Comparison of ENCODE assay signal across 8 mouse cellular contexts in the genomic region with DNA sequence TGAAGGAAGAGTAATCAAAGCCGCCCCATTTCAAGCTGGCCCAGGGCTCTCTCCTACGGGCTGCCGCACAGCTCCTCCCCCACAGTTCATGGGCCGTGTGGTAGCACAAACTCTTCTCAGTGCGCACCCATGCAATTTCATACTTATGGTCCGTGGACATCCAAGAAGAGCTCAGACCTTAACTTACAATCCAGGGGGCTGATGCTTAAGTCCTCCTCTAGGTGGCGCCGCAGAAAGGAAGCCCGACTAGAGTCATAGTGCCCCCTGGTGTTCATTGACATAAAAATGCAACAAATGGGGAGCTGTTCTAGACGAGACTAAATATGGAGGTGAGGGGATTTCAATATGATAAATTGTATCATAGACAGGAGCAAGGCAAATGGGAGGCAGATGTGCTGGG. TPM values are rescaled to one million over a fixed set of nuclear protein-coding genes. Genes with fewer than 3 reads are reported as not detected.
DNase-seq lines count a peak whose midpoint lies in the region.

No protein-coding gene starts in this region.

- DNase-seq in layer of hippocampus, adult 11-12 months (ENCODE audit: low spot score) = peak; percentile 58
- DNase-seq in layer of hippocampus, adult 9-10 months (ENCODE audit: low spot score) = no peak
- DNase-seq in MEL-GATA-1-ER (ENCODE audit: extremely low read depth, low read depth) = peak; percentile 58
- DNase-seq in c-Kit-positive CD71-positive TER-119-positive erythroid progenitor cells, embryonic 14.5 days (ENCODE audit: low spot score) = peak; percentile 75
- peak; percentile 71 for DNase-seq in gastrocnemius, postnatal 14 days
- DNase-seq in left cerebral cortex, postnatal 4 days = peak; percentile 74
- peak; percentile 93 for DNase-seq in retina, embryonic 14.5 days (ENCODE audit: low spot score)
- DNase-seq in yolk sac, embryonic 10.5 days (ENCODE audit: low spot score) = no peak

- intact Hi-C loops in gastrocnemius, postnatal 14 days (cut with DNase I; ENCODE audit: low total_unique reads) = no loop called here
- intact Hi-C loops in left cerebral cortex, postnatal 4 days (cut with DNase I) = loop anchor here (10.0 kb wide), 1 partner anchor 55 kb away; no protein-coding TSS in a partner anchor

RNA-seq across cellular contexts. Expression of gene Ncf4, which starts 5.1 kb away (rescaled TPM):
- total RNA-seq in gastrocnemius, postnatal 14 days (2021) = 1 to 10 TPM in 1 of 2 experiments, under 1 TPM in 1; 1.00 to 3.0 TPM
- 1 to 10 TPM in 1 of 2 experiments, under 1 TPM in 1; 0.81 to 1.5 TPM for total RNA-seq in left cerebral cortex, postnatal 4 days (2021)

RNA-seq across cellular contexts. Expression of gene Pvalb, which starts 33.3 kb away (rescaled TPM):
- total RNA-seq in gastrocnemius, postnatal 14 days (2021) = over 10,000 TPM; 19,167 to 21,154 TPM
- under 1 TPM; 0.40 to 0.89 TPM for total RNA-seq in left cerebral cortex, postnatal 4 days (2021)

Comparison
In these comparisons a context has a peak if more than half of its experiments do, and no peak if none do; other contexts are left out.
1. DNase-seq: peak in layer of hippocampus, adult 11-12 months (single experiment), MEL-GATA-1-ER (single experiment), c-Kit-positive CD71-positive TER-119-positive erythroid progenitor cells, embryonic 14.5 days (single experiment), gastrocnemius, postnatal 14 days (single experiment), left cerebral cortex, postnatal 4 days (single experiment) and retina, embryonic 14.5 days (single experiment); none in layer of hippocampus, adult 9-10 months (single experiment) and yolk sac, embryonic 10.5 days (single experiment).
2. RNA of gene Pvalb, which starts 33.3 kb away (total RNA-seq): 19,167 to 21,154 TPM in gastrocnemius, postnatal 14 days; 0.40 to 0.89 TPM in left cerebral cortex, postnatal 4 days; every median in the first group is over 1,000 times any median in the second.